Mouse (Mus musculus) lung, adult 18-20 months (tissue): ENCODE results near the gene Rnase9.
A peak's percentile ranks its signal among the peaks of the same experiment; 100 is the strongest.
"Not testable (repeated sequence)": the region's sequence is repeated elsewhere in the genome, so short reads cannot be mapped to it uniquely, and the experiment has no call there.

Source experiments
- DNase-seq, 2 experiments: peaks; one replicate each; pipeline ENCODE4 v3.0.0; 2022; ENCODE audit warnings: mixed read lengths in 2 of 2

Gene Rnase9

DNA sequence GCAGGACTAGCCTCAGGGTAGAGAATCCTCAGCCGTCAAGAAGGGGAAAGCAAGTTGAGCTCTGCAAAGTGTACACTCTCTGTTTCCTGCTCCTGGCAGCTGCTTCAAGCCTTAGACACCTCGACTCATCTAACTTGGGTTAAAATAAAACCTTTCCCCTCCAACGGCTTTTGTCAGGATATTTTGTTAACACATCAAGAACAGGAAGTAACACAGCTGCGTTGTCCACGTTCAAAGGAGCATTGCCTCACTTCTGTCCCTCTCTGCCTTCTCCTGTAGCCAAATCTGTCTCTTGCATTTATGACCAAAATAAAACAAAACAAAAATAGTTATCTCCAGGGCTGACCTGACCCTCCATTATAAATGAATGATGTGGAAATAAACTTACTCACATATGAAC lies 6.2 kb upstream of the Rnase9 start:
- no peak for DNase-seq

DNA sequence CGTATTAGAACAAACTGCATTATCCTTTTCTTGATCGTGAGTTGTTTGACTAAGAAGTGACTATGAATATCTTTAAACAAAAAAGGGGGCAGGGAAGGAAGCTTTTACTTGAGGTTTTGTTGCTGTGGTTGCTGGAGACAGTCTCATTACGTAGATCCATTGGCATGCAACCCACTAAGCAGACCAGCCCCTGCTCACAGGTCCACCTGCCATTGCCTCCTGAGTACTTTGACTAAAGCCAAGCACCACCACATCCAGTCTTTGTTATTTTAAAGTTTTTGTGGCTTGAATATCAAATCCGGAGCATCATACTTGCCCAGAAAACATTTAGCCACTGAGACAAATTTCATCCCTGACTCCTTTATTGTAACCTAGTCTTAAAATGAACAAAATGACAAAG lies 5.5 kb downstream of the Rnase9 start:
- no peak for DNase-seq

DNA sequence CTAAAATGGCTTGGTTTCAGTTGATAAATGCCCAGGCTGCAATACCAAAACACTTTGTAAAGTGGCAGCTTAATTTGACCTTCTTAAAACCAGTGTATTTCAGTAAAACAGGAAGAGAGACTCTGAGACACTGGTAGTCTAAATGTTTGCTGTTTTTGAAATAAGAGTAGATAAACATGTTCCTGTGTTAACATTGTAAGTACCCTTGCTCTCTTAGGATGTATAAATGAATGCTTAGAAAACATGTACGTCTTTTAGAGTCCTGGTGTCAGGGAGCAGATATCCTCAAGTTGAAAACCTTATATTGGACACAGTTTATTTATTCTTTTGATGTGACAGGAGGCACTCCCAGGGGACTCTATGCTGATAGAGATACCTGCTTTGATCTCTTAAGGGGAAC lies 6.5 kb downstream of the Rnase9 start:
- DNase-seq = no peak

DNA sequence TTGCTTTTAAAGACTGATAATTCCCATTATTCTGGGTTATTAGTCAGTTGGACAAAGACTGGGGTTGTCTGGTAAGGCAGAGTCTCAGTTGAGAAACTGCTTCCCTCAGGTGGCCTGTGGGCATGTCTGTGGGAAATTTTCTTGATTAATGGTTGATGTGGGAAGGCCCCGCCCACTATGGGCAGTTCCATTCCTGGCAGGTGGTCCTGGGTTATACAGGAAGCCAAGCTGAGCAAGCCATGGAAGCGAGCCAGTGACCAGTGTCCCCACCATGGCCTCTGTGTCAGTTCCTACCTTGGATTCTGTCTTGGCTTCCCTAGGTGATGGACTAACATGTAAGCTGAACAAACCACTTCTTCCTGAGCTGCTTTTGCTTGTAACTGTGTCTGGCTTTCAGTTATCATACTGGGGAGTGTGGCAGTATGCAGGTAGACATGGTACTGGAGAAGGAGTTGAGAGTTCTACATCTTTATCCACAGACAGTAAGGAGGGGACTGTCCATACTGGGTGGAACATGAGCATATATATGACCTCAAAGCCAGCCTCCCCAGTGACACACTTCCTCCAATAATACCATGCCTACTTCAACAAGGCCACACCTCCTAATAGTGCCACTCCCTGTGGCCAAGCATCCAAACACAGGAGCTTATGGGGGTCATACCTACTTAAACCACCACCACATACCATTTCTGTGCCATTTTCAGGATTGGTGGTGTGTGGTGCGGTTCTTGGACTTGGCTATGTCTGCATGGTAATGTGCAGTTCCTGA lies 14.1 kb downstream of the Rnase9 start:
- no peak for DNase-seq

DNA sequence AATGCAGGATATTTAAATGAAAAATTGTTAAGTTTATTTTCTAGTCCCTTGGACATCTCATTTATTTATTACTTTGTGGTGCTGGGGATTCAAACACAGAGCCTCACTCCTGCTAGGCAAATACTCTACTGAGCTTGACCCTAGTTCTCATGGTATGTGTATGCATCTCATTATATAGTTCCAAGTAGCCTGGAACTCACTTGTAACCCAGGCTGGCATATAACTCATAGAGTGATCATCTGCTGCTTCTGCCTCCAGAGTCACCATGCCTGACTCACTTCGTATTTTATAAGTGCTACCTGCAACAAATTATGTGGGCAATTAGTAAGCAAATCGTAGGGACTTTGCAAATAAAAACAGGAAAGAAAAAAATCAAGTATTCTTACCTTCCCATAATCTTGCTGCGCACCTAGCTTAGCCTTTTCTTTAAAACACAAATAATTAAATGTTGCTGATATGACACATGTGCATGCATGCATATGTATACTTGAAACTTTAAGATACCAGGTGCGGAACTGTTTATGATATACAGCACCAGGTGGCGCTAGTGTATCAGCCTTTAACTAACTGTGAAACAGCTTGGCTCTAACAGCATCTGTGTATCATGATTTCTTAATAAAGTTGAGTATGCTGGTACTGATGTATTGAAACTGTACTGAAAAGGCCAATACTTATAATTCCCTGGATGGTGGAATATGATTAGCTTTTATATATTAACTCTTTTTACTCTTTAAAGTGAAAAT lies 15.1 kb downstream of the Rnase9 start:
- DNase-seq = peak; percentile 65 to 73

DNA sequence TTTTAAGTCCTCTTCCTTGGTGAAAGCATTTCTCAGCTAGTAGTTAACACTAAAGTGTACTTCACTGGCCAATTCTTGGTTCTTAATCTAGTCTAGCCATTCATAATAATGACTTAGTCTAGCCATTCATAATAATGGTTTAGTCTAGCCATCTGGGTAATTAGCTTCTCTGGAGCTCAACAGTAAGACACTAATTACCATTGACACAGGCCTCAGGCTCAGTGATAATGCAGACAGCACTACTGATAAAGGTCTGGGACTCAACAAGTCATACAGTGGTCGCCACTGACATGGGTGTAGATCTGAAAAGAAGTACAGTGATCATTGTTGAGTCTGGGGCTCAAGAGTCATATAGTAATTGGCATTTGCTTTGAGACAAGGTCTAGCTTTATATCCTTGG lies 16.8 kb downstream of the Rnase9 start:
- DNase-seq = no peak

DNA sequence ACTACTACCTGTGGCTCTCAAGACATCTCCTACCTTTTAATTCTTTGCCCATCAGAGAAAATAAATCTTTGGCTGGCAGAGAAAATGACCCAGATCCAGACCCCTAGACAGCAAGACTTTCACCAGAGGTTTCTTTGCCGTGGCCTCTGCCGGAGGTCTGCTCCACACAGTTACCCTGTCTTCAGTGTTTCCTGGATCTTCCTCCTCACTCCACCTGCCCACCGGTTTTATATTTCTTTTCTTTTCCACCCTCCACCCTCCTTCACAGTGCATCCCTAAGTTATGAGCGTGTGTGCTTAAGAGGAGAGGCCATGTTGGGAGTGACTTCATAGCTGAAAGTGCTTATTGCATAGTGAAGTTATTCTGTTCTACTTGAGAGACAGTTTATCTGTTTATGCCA lies 18.2 kb downstream of the Rnase9 start:
- no peak for DNase-seq

DNA sequence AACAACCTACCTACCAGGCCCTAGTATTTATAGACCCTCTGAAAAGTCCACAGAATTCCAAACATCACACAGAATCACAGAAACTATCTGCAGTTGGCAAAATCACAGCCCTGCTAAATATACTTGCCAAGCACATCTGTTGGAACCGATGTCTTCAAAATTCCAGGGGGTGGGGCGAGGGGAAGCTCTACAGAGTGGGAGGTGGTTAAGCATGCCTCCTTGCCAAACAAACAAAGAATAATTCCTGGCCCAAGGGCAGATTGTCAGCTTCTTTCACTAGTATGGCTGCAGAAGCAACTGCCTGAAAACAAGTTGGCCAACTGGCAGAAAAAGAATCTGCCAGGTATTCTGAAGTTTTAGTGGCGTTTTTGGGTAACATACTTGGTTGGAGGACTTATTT lies 24.4 kb downstream of the Rnase9 start:
- DNase-seq = peak; percentile 35 to 41

DNA sequence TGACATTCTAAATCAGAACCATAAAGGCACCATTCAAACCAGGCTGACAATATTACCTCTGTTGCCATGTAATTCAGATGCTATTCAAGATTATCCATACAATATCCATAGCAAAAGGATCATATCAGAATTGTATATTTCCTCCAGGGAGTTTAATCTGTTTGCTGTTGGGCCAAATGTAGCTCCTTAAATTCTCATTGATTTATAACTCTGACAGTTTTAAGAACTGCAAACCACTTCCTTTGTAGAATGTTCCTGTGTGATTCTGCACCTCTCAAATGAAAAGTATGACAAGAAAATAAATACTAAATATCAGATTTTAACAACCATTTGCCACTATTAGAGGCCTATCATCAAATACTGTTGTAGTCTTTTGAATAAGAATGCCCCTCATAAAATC lies 25.9 kb downstream of the Rnase9 start:
- DNase-seq = no peak

DNA sequence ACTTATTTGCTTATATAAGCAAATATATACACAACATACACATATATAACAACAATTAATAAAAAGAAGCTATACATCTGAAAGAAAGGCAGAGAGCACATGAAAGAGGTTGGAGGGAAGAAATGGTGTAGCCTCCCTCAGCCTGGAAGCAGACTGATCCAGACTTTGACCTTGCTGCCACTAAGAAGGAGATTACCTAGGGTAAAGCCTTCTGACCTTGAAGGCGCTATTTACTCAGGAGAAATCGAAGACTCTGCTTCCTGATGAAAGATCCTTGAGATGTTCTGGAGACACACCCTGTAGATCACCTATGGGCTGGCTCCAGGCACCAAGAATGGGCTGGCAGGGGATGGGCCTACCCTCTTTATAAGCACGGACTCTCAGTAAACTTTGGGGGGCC lies 26.9 kb downstream of the Rnase9 start:
- DNase-seq = not testable (repeated sequence)

DNA sequence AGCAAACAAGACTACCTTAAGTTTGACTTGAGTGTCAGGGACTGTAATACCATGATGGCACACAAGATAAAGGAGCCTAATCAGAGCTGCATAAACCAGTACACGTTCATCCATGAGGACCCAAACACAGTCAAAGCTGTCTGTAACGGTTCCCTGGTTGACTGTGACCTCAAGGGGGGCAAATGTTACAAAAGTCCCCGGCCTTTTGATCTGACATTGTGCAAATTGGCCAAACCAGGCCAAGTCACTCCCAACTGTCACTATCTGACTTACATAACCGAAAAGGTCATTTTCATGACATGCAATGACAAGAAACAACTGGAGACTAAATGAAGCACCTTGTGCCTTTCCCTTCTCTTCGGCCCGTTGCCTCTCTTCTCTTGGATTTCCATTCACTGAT lies 32.1 kb downstream of the Rnase9 start:
- DNase-seq = peak in 1 of 2 experiments; percentile 31

DNA sequence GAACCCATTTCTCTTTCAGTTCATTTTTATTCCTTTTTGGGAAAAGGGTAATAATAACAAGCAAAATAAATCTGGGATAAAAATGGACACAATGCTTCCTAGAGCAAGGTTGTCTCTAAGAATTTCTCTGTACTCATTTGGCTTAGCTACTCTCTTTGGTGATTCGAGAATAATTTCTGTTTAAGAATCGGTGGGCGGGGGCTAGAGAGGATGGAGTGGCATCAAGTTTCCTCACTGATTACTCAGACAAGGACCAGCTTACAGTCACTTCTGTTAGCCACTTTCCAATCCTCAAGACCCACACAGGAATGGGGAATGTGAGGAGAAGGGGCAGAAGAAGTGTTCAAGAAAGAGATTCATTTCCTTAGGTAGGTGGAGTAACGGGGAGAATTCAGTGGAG lies 32.9 kb downstream of the Rnase9 start:
- no peak for DNase-seq

DNA sequence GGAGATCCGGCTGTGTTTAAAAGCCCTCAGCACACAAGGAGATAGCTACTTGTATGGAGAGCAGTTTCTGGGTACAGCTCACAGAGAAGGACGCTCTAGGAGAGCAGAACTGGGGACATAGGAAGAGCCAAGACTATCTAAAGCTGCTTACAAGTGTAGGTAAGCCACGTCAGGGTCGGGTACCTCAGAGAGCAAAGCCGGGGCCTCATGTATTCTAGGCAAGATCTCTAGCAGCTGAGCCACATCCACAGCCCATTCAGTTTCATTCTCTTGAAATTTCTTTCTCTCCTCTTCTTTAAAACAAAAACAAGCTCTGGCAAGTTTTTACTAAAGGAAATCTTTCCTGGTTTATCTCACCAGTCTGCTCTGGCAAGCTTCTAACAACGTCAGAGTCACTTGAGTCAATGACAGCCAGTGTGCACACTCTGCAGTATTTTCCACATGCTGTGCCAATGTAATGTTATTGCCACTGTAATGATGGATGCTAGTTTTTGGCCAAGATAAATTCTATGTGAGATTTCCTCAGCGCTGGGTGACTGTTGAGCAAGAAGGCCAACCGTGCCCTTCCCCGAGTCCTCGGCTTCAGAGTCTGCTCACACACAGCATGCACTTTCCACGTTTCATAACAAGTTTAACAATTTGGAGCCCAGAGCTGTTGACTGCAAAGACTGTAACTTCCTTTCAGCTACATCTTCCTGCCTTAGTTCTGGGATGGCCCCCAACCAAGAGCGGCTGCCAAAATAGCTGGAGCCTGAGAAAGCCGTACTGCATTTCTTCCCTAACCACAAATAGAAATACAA lies 33.6 kb downstream of the Rnase9 start:
- peak; percentile 62 to 70 for DNase-seq

DNA sequence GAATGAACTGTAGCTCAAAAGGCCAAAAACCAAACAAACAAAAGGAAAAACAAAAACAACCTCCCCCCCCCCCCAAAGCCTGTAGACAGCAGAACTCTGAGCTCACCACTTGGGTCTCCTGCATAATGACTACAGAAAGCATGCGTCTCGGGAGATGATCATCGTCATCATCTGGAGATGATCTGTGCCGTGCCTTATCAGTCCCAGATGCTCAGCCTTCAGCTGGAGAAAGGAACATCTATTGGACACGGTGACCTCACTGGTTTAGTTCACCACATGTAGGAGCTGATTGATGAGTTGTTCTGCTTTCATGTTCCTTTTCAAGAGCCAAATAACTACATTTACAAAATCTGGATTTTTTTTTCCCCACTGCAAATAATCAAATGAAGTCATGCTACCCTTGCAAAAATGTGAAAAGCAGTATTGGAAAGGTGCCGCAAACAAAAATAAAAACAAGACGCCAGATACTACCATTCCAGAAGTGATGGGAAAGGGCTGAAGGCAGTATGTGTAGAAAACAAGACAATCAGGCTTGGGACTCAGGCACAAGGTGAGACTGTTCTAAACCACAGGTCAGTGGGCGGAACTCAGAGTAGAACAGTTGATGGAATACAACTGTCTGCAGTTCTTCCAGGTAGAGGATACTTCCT lies 34.4 kb downstream of the Rnase9 start, which contains the start of gene Rnase10:
Rnase10 (plus strand) TSS at position 600 of the 650 bp plus-strand sequence.
- no peak for DNase-seq

DNA sequence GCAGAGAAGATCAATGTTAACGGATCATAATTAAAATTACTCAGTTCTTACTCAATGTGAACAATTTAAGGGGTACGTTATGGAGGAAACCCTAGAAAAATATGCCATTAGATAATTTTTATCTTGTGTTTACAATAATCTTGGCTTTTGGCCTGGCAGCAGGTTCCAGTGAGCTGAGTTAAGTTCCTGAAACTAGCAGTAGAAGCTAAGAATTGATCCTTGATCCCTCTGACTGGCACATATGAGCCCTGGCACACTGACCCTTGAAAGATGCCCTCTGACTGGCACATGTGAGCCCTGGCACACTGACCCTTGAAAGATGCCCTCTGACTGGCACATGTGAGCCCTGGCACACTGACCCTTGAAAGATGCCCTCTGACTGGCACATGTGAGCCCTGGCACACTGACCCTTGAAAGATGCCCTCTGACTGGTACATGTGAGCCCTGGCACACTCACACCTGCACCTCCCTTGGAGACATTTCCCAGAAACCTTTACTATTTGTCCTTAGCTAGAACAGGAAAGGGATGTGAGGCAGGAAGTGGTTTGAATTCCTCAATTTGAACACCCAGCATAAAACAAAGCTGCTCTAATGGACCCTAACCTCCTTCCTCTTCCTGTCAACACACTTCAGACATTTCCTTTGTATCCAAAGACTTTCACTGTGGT lies 43.5 kb downstream of the Rnase9 start:
- peak in 1 of 2 experiments; percentile 22 for DNase-seq

DNA sequence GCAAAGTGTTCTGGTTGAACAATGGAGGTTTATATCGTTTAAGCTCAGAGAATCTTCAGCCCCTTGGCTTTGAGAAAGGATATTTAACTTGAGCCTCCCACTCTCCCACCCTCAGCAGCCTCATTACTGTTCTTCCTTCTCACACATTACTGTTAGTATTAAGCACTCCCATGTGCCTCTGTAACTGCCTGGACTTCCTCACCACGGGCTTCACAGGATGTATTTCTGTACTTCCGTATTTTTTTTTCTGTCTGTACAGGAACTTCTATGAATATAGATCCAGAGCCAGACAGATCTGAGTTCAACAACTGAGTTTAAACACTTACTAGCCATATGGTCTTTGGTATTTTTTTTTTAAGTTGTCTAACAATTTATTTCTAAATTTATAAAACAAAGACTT lies 44.6 kb downstream of the Rnase9 start:
- DNase-seq = no peak

DNA sequence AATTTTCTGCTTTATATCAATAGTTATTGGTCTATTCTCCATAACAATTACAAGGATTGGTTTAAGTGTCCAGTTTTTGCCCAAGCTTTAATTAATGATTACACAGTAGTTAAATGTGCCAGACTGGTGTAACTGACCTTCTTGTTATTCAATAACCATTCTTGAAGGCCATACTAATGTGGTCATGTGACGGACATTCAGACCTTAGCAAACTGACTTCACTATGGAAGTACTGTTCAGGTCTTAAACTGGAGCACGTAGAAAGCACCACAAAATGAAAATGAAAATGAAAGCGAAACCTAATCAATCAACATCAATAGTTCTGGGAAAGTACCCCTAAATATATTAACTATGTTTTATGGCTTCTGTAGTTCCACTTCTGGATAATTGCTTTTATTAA lies 50.6 kb downstream of the Rnase9 start:
- no peak for DNase-seq
